Mouse (Mus musculus) intestine, embryonic 15.5 days (tissue): ENCODE results near the gene Syt14. TPM values are rescaled to one million over a fixed set of nuclear protein-coding genes. Genes with fewer than 3 reads are reported as not detected.

Experiments
- ATAC-seq: fragments of 200-750 bp; cut with Nextera tagmentation; 2 replicates; pipeline ENCODE4 v1.8.0; 2017; ENCODE audit warnings: moderate TSS enrichment, moderate library complexity
- H3K27ac ChIP-seq: fragments of 300-500 bp; sonication (generic); 2 replicates; pipeline ENCODE4 v1.5.1; 2015; ENCODE audit warnings: mild to moderate bottlenecking, inconsistent platforms
- H3K27me3 ChIP-seq: fragments of 300-500 bp; sonication (generic); replicated peaks from 2 replicates; pipeline ENCODE4 v1.6.1; 2015; ENCODE audit warnings: inconsistent platforms
- H3K36me3 ChIP-seq: fragments of 300-500 bp; sonication (generic); 2 replicates; pipeline ENCODE4 v1.6.1; 2015; ENCODE audit warnings: inconsistent platforms
- H3K4me1 ChIP-seq: fragments of 300-500 bp; sonication (generic); replicated peaks from 2 replicates; pipeline ENCODE4 v1.6.1; 2015; ENCODE audit warnings: inconsistent platforms
- H3K4me2 ChIP-seq: fragments of 300-500 bp; sonication (generic); replicated peaks from 2 replicates; pipeline ENCODE4 v1.6.1; 2015; ENCODE audit warnings: mild to moderate bottlenecking, inconsistent platforms
- H3K4me3 ChIP-seq: fragments of 300-500 bp; sonication (generic); replicated peaks from 2 replicates; pipeline ENCODE4 v1.5.1; 2015; ENCODE audit warnings: inconsistent platforms
- H3K9ac ChIP-seq: fragments of 300-500 bp; sonication (generic); 2 replicates; pipeline ENCODE4 v1.6.1; 2015; ENCODE audit warnings: inconsistent platforms
- H3K9me3 ChIP-seq: fragments of 300-500 bp; sonication (generic); 2 replicates; pipeline ENCODE4 v1.6.1; 2016; ENCODE audit warnings: inconsistent platforms
- WGBS: fragments of 180-500 bp; shearing (Covaris S2); methylation state at CpG from one replicate; pipeline ENCODE4 v1.1.7; 2015; 5-methylcytosine and 5-hydroxymethylcytosine counted together
- polyA plus RNA-seq: library from polyadenylated mRNA; unstranded; fragments of >200 nt; fragmentation: Nextera tagmentation; extraction: Ambion mirVana; gene quantifications from 2 replicates; pipeline ENCODE4 v1.2.1, GENCODE M21; 2015

Syt14 gene
- polyA plus RNA-seq, 1 experiment from 2014 or later, result 2.3 TPM

GRCm38 (mm10) chr1:192897218-192897617 is 138.4 kb downstream of the Syt14 start:
- Histone ChIP-seq H3K4me1 (no peaks in the 10 kb centered on the region), H3K36me3 (no peaks in the 10 kb centered on the region), H3K4me3 (no peak overlapping the region), H3K27me3 (no peaks in the 10 kb centered on the region), H3K9me3 (no peaks in the 10 kb centered on the region), H3K27ac (no peak overlapping the region), H3K4me2 (no peak overlapping the region), H3K9ac (no peak overlapping the region)
- no peak for ATAC-seq
- 68% methylated on average over 10 of the region's 10 CpGs for WGBS

- H3K4me3 ChIP-seq, result no peak overlapping the region
- ATAC-seq, result no peak
- no peaks in the 10 kb centered on the region for H3K9me3 ChIP-seq
- H3K9ac ChIP-seq, result no peak overlapping the region
- H3K27me3 ChIP-seq, result no peaks in the 10 kb centered on the region
- WGBS, result 95% methylated on average over 3 of the region's 3 CpGs
- no peaks in the 10 kb centered on the region for H3K4me1 ChIP-seq
- no peak overlapping the region for H3K27ac ChIP-seq
- H3K36me3 ChIP-seq, result no peaks in the 10 kb centered on the region
- H3K4me2 ChIP-seq, result no peak overlapping the region
Measured at GRCm38 (mm10) chr1:192896076-192896475, 139.5 kb downstream of the Syt14 start.

- ATAC-seq, result no peak
- Histone ChIP-seq H3K9ac (no peak overlapping the region), H3K27me3 (no peaks in the 10 kb centered on the region), H3K4me3 (no peak overlapping the region), H3K9me3 (no peaks in the 10 kb centered on the region), H3K27ac (no peak overlapping the region), H3K4me2 (no peak overlapping the region), H3K4me1 (no peaks in the 10 kb centered on the region), H3K36me3 (no peaks in the 10 kb centered on the region)
- 74% methylated on average over 3 of the region's 3 CpGs for WGBS
Measured at GRCm38 (mm10) chr1:192890716-192891115, 144.9 kb downstream of the Syt14 start.

- no peaks in the 10 kb centered on the region for H3K36me3 ChIP-seq
- ATAC-seq, result no peak
- H3K4me1 ChIP-seq, result no peaks in the 10 kb centered on the region
- 61% methylated on average over 2 of the region's 2 CpGs for WGBS
- no peak overlapping the region for H3K4me3 ChIP-seq
- H3K9me3 ChIP-seq, result no peaks in the 10 kb centered on the region
- H3K27ac ChIP-seq, result no peak overlapping the region
- no peak overlapping the region for H3K9ac ChIP-seq
- no peak overlapping the region for H3K4me2 ChIP-seq
- no peaks in the 10 kb centered on the region for H3K27me3 ChIP-seq
Measured at GRCm38 (mm10) chr1:192882617-192883295, 152.8 kb downstream of the Syt14 start.

- no peak overlapping the region for H3K27ac ChIP-seq
- no peaks in the 10 kb centered on the region for H3K4me1 ChIP-seq
- no peaks in the 10 kb centered on the region for H3K27me3 ChIP-seq
- WGBS, result 82% methylated on average over 4 of the region's 4 CpGs
- no peak for ATAC-seq
- H3K36me3 ChIP-seq, result no peaks in the 10 kb centered on the region
- H3K4me2 ChIP-seq, result no peak overlapping the region
- H3K4me3 ChIP-seq, result no peak overlapping the region
- H3K9me3 ChIP-seq, result no peaks in the 10 kb centered on the region
- H3K9ac ChIP-seq, result no peak overlapping the region
Measured at GRCm38 (mm10) chr1:192880130-192880529, 155.4 kb downstream of the Syt14 start.

GRCm38 (mm10) chr1:192879086-192879580 is 156.4 kb downstream of the Syt14 start:
- no peak for ATAC-seq
- Histone ChIP-seq H3K4me3 (no peak overlapping the region), H3K4me2 (no peak overlapping the region), H3K4me1 (no peaks in the 10 kb centered on the region), H3K27ac (no peak overlapping the region), H3K9ac (no peak overlapping the region), H3K27me3 (no peaks in the 10 kb centered on the region), H3K36me3 (no peaks in the 10 kb centered on the region), H3K9me3 (no peaks in the 10 kb centered on the region)
- WGBS, result 76% methylated on average over 7 of the region's 7 CpGs

- H3K9ac ChIP-seq, result no peak overlapping the region
- H3K27ac ChIP-seq, result no peak overlapping the region
- ATAC-seq, result no peak
- no peaks in the 10 kb centered on the region for H3K27me3 ChIP-seq
- no peak overlapping the region for H3K4me3 ChIP-seq
- H3K4me2 ChIP-seq, result no peak overlapping the region
- H3K9me3 ChIP-seq, result no peaks in the 10 kb centered on the region
- H3K36me3 ChIP-seq, result no peaks in the 10 kb centered on the region
- no peaks in the 10 kb centered on the region for H3K4me1 ChIP-seq
- WGBS, result 65% methylated on average over 5 of the region's 5 CpGs
Measured at GRCm38 (mm10) chr1:192872841-192873240, 162.7 kb downstream of the Syt14 start.

GRCm38 (mm10) chr1:192869761-192870160 is 165.8 kb downstream of the Syt14 start:
- ATAC-seq, result no peak
- 78% methylated on average over 1 of the region's 1 CpGs for WGBS
- no peak overlapping the region for H3K4me3 ChIP-seq

GRCm38 (mm10) chr1:192864440-192864839 is 171.1 kb downstream of the Syt14 start:
- no peak overlapping the region for H3K9ac ChIP-seq
- no peak overlapping the region for H3K4me3 ChIP-seq
- 67% methylated on average over 3 of the region's 3 CpGs for WGBS
- ATAC-seq, result no peak
- H3K4me1 ChIP-seq, result 0 out of 2 replicates have a peak, but pooled peaks cover 3% of the 10 kb centered on the region
- no peak overlapping the region for H3K27ac ChIP-seq
- no peaks in the 10 kb centered on the region for H3K27me3 ChIP-seq
- no peak overlapping the region for H3K4me2 ChIP-seq
- no peaks in the 10 kb centered on the region for H3K9me3 ChIP-seq
- no peaks in the 10 kb centered on the region for H3K36me3 ChIP-seq

More at GRCm38 (mm10) chr1:192869761-192870160, 165.8 kb downstream of the Syt14 start:
- H3K4me1 ChIP-seq, result no peaks in the 10 kb centered on the region
- H3K9me3 ChIP-seq, result no peaks in the 10 kb centered on the region
- no peaks in the 10 kb centered on the region for H3K27me3 ChIP-seq
- no peaks in the 10 kb centered on the region for H3K36me3 ChIP-seq
- H3K4me2 ChIP-seq, result no peak overlapping the region
- H3K9ac ChIP-seq, result no peak overlapping the region
- H3K27ac ChIP-seq, result no peak overlapping the region

- WGBS, result 43% methylated on average over 5 of the region's 5 CpGs
- Histone ChIP-seq H3K9me3 (no peaks in the 10 kb centered on the region), H3K36me3 (no peaks in the 10 kb centered on the region)
Measured at GRCm38 (mm10) chr1:192861305-192861960, 174.1 kb downstream of the Syt14 start.

GRCm38 (mm10) chr1:192860273-192860672 is 175.3 kb downstream of the Syt14 start:
- H3K4me1 ChIP-seq, result peaks cover 8% of the 10 kb centered on the region; the same call in 1 of the 2 replicates
- no peaks in the 10 kb centered on the region for H3K27me3 ChIP-seq
- H3K4me3 ChIP-seq, result no peak overlapping the region
- H3K9me3 ChIP-seq, result no peaks in the 10 kb centered on the region
- WGBS, result 56% methylated on average over 6 of the region's 6 CpGs
- no peak for ATAC-seq
- H3K4me2 ChIP-seq, result no peak overlapping the region
- no peak overlapping the region for H3K27ac ChIP-seq
- no peak overlapping the region for H3K9ac ChIP-seq
- no peaks in the 10 kb centered on the region for H3K36me3 ChIP-seq

More at GRCm38 (mm10) chr1:192861305-192861960, 174.1 kb downstream of the Syt14 start:
- ATAC-seq, result no peak
- Histone ChIP-seq H3K27ac (no peak overlapping the region), H3K4me3 (no peak overlapping the region), H3K4me2 (no peak overlapping the region), H3K9ac (no peak overlapping the region), H3K4me1 (peaks cover 3% of the 10 kb centered on the region; the same call in 1 of the 2 replicates), H3K27me3 (no peaks in the 10 kb centered on the region)

GRCm38 (mm10) chr1:192857582-192857981 is 178.0 kb downstream of the Syt14 start:
- Histone ChIP-seq H3K27ac (no peak overlapping the region), H3K4me2 (no peak overlapping the region), H3K9me3 (no peaks in the 10 kb centered on the region), H3K27me3 (no peaks in the 10 kb centered on the region), H3K9ac (no peak overlapping the region), H3K4me3 (no peak overlapping the region), H3K4me1 (peaks cover 17% of the 10 kb centered on the region), H3K36me3 (no peaks in the 10 kb centered on the region)
- 64% methylated on average over 5 of the region's 5 CpGs for WGBS
- no peak for ATAC-seq
